Mouse (Mus musculus) brain, adult 2 months (tissue): ENCODE measurements around the gene Akap13.
A peak's percentile ranks its signal among the peaks of the same experiment; 100 is the strongest.

Source experiments
- DNase-seq: peaks from one replicate; pipeline ENCODE4 v3.0.0; 2011; ENCODE audit warnings: low read depth, low spot score

Gene Akap13

GRCm38 (mm10) chr7:75559119-75559518 lies 103.8 kb downstream of the Akap13 start:
- DNase-seq = no peak

GRCm38 (mm10) chr7:75559915-75560314 lies 104.6 kb downstream of the Akap13 start:
- no peak for DNase-seq

- no peak for DNase-seq
These were observed 105.2 kb downstream of the Akap13 start for GRCm38 (mm10) chr7:75560566-75560965.

GRCm38 (mm10) chr7:75561134-75561533 lies 105.8 kb downstream of the Akap13 start:
- DNase-seq = no peak

- no peak for DNase-seq
These were observed 112.9 kb downstream of the Akap13 start for GRCm38 (mm10) chr7:75568276-75568675.

- DNase-seq = peak; percentile 39
These were observed 113.5 kb downstream of the Akap13 start for GRCm38 (mm10) chr7:75568883-75569282.

- no peak for DNase-seq
These were observed 114.9 kb downstream of the Akap13 start for GRCm38 (mm10) chr7:75570218-75570617.

GRCm38 (mm10) chr7:75571078-75571477 lies 115.7 kb downstream of the Akap13 start:
- DNase-seq = no peak

- no peak for DNase-seq
These were observed 116.8 kb downstream of the Akap13 start for GRCm38 (mm10) chr7:75572127-75572526.

- no peak for DNase-seq
These were observed 119.9 kb downstream of the Akap13 start for GRCm38 (mm10) chr7:75575120-75575649.

- no peak for DNase-seq
These were observed 120.7 kb downstream of the Akap13 start for GRCm38 (mm10) chr7:75575800-75576585.

- DNase-seq = no peak
These were observed 121.5 kb downstream of the Akap13 start for GRCm38 (mm10) chr7:75576851-75577250.

- DNase-seq = no peak
These were observed 122.0 kb downstream of the Akap13 start for GRCm38 (mm10) chr7:75577353-75577752.

- DNase-seq = no peak
These were observed 123.3 kb downstream of the Akap13 start for GRCm38 (mm10) chr7:75578647-75579046.

GRCm38 (mm10) chr7:75582091-75582490 lies 126.8 kb downstream of the Akap13 start:
- no peak for DNase-seq

- no peak for DNase-seq
These were observed 128.8 kb downstream of the Akap13 start for GRCm38 (mm10) chr7:75584100-75584499.

- DNase-seq = no peak
These were observed 130.1 kb downstream of the Akap13 start for GRCm38 (mm10) chr7:75585409-75585808.

- DNase-seq = peak; percentile 46
These were observed 130.8 kb downstream of the Akap13 start for GRCm38 (mm10) chr7:75586113-75586512.

GRCm38 (mm10) chr7:75587727-75588126 lies 132.4 kb downstream of the Akap13 start:
- peak; percentile 32 for DNase-seq

- DNase-seq = no peak
These were observed 134.1 kb downstream of the Akap13 start for GRCm38 (mm10) chr7:75589304-75589973.

GRCm38 (mm10) chr7:75591961-75592360 lies 136.6 kb downstream of the Akap13 start:
- DNase-seq = no peak

GRCm38 (mm10) chr7:75594801-75595200 lies 139.5 kb downstream of the Akap13 start:
- no peak for DNase-seq

- DNase-seq = no peak
These were observed 139.9 kb downstream of the Akap13 start for GRCm38 (mm10) chr7:75595268-75595667.
